Mouse (Mus musculus) erythroid progenitor cell, adult 5-6 weeks (primary cell): ENCODE results near the gene Gm48551. TPM values are rescaled to one million over a fixed set of nuclear protein-coding genes. Genes with fewer than 3 reads are reported as not detected.

Source experiments
- ATAC-seq: replicated peaks from 2 replicates; pipeline ENCODE4 v1.8.0; 2016; ENCODE audit warnings: moderate number of reproducible peaks, mild to moderate bottlenecking, moderate TSS enrichment, inconsistent platforms; ENCODE audit not compliant: poor library complexity, low FRiP score, severe bottlenecking
- total RNA-seq, 2 experiments: library from RNA; stranded (forward) in 1 of 2; stranded (reverse) in 1 of 2; fragments of 150-400 nt in 1 of 2; fragments of 186-747, 209-891 nt in 1 of 2; gene quantifications; 2 replicates each; pipeline versions ENCODE4 v1.2.3 to v1.2.4; 2015 to 2017; ENCODE audit warnings: low replicate concordance in 2 of 2

The Gm48551 gene
- total RNA-seq, 2 experiments from 2014 or later: 2.1 TPM; not detected in 1

- ATAC-seq: no peak
Measured at GRCm38 (mm10) chr10:81425236-81425850, 41.1 kb downstream of the Gm48551 start.

GRCm38 (mm10) chr10:81426081-81426671 is 41.9 kb downstream of the Gm48551 start:
- no peak for ATAC-seq

GRCm38 (mm10) chr10:81426897-81427296 is 42.6 kb downstream of the Gm48551 start:
- ATAC-seq: peak; percentile 47; the same call in 1 of the 2 replicates

GRCm38 (mm10) chr10:81427327-81427726 is 43.1 kb downstream of the Gm48551 start:
- ATAC-seq: no peak

- no peak for ATAC-seq
Measured at GRCm38 (mm10) chr10:81427804-81428506, 43.7 kb downstream of the Gm48551 start.

GRCm38 (mm10) chr10:81428507-81428870 is 44.2 kb downstream of the Gm48551 start:
- ATAC-seq: no peak

GRCm38 (mm10) chr10:81429092-81429491 is 44.8 kb downstream of the Gm48551 start:
- no peak for ATAC-seq

- ATAC-seq: peak; percentile 60
Measured at GRCm38 (mm10) chr10:81429605-81430061, 45.4 kb downstream of the Gm48551 start.

GRCm38 (mm10) chr10:81430141-81430830 is 46.0 kb downstream of the Gm48551 start:
- ATAC-seq: no peak

- no peak for ATAC-seq
Measured at GRCm38 (mm10) chr10:81430831-81431525, 46.7 kb downstream of the Gm48551 start.

GRCm38 (mm10) chr10:81431526-81432168 is 47.4 kb downstream of the Gm48551 start:
- ATAC-seq: no peak

- peak; percentile 4; the same call in 1 of the 2 replicates for ATAC-seq
Measured at GRCm38 (mm10) chr10:81432169-81432867, 48.1 kb downstream of the Gm48551 start.

GRCm38 (mm10) chr10:81432868-81433262 is 48.6 kb downstream of the Gm48551 start:
- ATAC-seq: peak; percentile 85

- ATAC-seq: peak; percentile 16; the same call in 1 of the 2 replicates
Measured at GRCm38 (mm10) chr10:81433541-81434289, 49.4 kb downstream of the Gm48551 start.

GRCm38 (mm10) chr10:81434361-81435263 is 50.3 kb downstream of the Gm48551 start:
- ATAC-seq: no peak

- ATAC-seq: no peak
Measured at GRCm38 (mm10) chr10:81435436-81435835, 51.2 kb downstream of the Gm48551 start.

GRCm38 (mm10) chr10:81441019-81441418 is 56.8 kb downstream of the Gm48551 start:
- ATAC-seq: peak; percentile 65; the same call in 1 of the 2 replicates
